Mouse (Mus musculus): ENCODE measurements at regions not wholly inside any gene's neighbourhood (a gene's known extent, or its start where the extent isn't known, plus 50 kb on each side); places are given as distances from the start of the nearest gene placed in this dataset.

GRCm38 (mm10) chr4:140463296-140463695 is 202.5 kb downstream of the Arhgef10l start:
- ATAC-seq (ENCODE audit: low FRiP score): no peak; the same call in 1 of the 2 replicates
- 29% methylated on average over 7 of the region's 7 CpGs for WGBS
- peak overlapping the region; percentile 35; the same call in 1 of the 2 replicates for H3K27ac ChIP-seq

GRCm38 (mm10) chr4:140461317-140461716 is 204.5 kb downstream of the Arhgef10l start:
- ATAC-seq (ENCODE audit: low FRiP score): no peak
- no peak overlapping the region for H3K4me3 ChIP-seq
- peaks cover 5% of the 10 kb centered on the region for H3K27me3 ChIP-seq
- WGBS: 58% methylated on average over 16 of the region's 16 CpGs
- H3K4me1 ChIP-seq (replicated peaks): peaks cover 41% of the 10 kb centered on the region
- H3K4me2 ChIP-seq: no peak overlapping the region
- H3K27ac ChIP-seq: no peak overlapping the region
- H3K36me3 ChIP-seq: no peaks in the 10 kb centered on the region
- H3K9me3 ChIP-seq: no peaks in the 10 kb centered on the region
- H3K9ac ChIP-seq: no peak overlapping the region

More at GRCm38 (mm10) chr4:140463296-140463695, 202.5 kb downstream of the Arhgef10l start:
- Histone ChIP-seq H3K4me1 (replicated peaks) (peaks cover 51% of the 10 kb centered on the region), H3K27me3 (peaks cover 5% of the 10 kb centered on the region), H3K4me2 (no peak overlapping the region), H3K4me3 (no peak overlapping the region), H3K9me3 (no peaks in the 10 kb centered on the region), H3K9ac (no peak overlapping the region), H3K36me3 (no peaks in the 10 kb centered on the region)

GRCm38 (mm10) chr4:140449062-140449461 is 202.5 kb upstream of the Igsf21 start:
- no peaks in the 10 kb centered on the region for H3K9me3 ChIP-seq
- H3K36me3 ChIP-seq: no peaks in the 10 kb centered on the region
- no peak overlapping the region for H3K27ac ChIP-seq
- H3K27me3 ChIP-seq: peaks cover 18% of the 10 kb centered on the region; the same call in 1 of the 2 replicates
- no peak overlapping the region for H3K4me3 ChIP-seq
- ATAC-seq (ENCODE audit: low FRiP score): no peak
- 91% methylated on average over 10 of the region's 10 CpGs for WGBS
- no peak overlapping the region for H3K9ac ChIP-seq
- H3K4me1 ChIP-seq (replicated peaks): peaks cover 16% of the 10 kb centered on the region
- H3K4me2 ChIP-seq: no peak overlapping the region

- no peaks in the 10 kb centered on the region for H3K9me3 ChIP-seq
- no peak for ATAC-seq (ENCODE audit: low FRiP score)
- H3K27ac ChIP-seq: no peak overlapping the region
- no peaks in the 10 kb centered on the region for H3K36me3 ChIP-seq
- no peak overlapping the region for H3K9ac ChIP-seq
- H3K4me2 ChIP-seq: no peak overlapping the region
- H3K4me1 ChIP-seq (replicated peaks): peaks cover 4% of the 10 kb centered on the region; the same call in 1 of the 2 replicates
- no peak overlapping the region for H3K4me3 ChIP-seq
- H3K27me3 ChIP-seq: peaks cover 18% of the 10 kb centered on the region; the same call in 1 of the 2 replicates
- 96% methylated on average over 6 of the region's 6 CpGs for WGBS
Observed at GRCm38 (mm10) chr4:140446455-140446854, 199.9 kb upstream of the Igsf21 start.

- Histone ChIP-seq H3K4me2 (no peak overlapping the region), H3K36me3 (no peaks in the 10 kb centered on the region), H3K9ac (no peak overlapping the region), H3K27ac (no peak overlapping the region), H3K4me1 (replicated peaks) (peaks cover 4% of the 10 kb centered on the region; the same call in 1 of the 2 replicates), H3K4me3 (no peak overlapping the region), H3K9me3 (no peaks in the 10 kb centered on the region), H3K27me3 (peaks cover 18% of the 10 kb centered on the region; the same call in 1 of the 2 replicates)
- 84% methylated on average over 5 of the region's 5 CpGs for WGBS
- ATAC-seq (ENCODE audit: low FRiP score): no peak
Observed at GRCm38 (mm10) chr4:140445931-140446330, 199.3 kb upstream of the Igsf21 start.

GRCm38 (mm10) chr4:140443221-140443620 is 196.6 kb upstream of the Igsf21 start:
- Histone ChIP-seq H3K27me3 (peaks cover 8% of the 10 kb centered on the region), H3K4me1 (replicated peaks) (peaks cover 7% of the 10 kb centered on the region; the same call in 1 of the 2 replicates), H3K4me2 (no peak overlapping the region), H3K9ac (no peak overlapping the region), H3K27ac (no peak overlapping the region), H3K9me3 (no peaks in the 10 kb centered on the region), H3K4me3 (no peak overlapping the region), H3K36me3 (no peaks in the 10 kb centered on the region)
- ATAC-seq (ENCODE audit: low FRiP score): no peak
- WGBS: 83% methylated on average over 6 of the region's 6 CpGs

GRCm38 (mm10) chr4:140441805-140442204 is 195.2 kb upstream of the Igsf21 start:
- Histone ChIP-seq H3K9ac (no peak overlapping the region), H3K4me1 (replicated peaks) (peaks cover 10% of the 10 kb centered on the region; the same call in 1 of the 2 replicates), H3K4me2 (no peak overlapping the region), H3K27ac (no peak overlapping the region), H3K36me3 (no peaks in the 10 kb centered on the region), H3K9me3 (no peaks in the 10 kb centered on the region), H3K27me3 (peaks cover 8% of the 10 kb centered on the region), H3K4me3 (no peak overlapping the region)
- 81% methylated on average over 8 of the region's 8 CpGs for WGBS
- no peak for ATAC-seq (ENCODE audit: low FRiP score)

- H3K27ac ChIP-seq: no peak overlapping the region
Observed at GRCm38 (mm10) chr4:140439856-140440255, 193.3 kb upstream of the Igsf21 start.

GRCm38 (mm10) chr4:140436030-140436429 is 189.4 kb upstream of the Igsf21 start:
- Histone ChIP-seq H3K9ac (no peak overlapping the region), H3K4me3 (no peak overlapping the region), H3K27me3 (peaks cover 6% of the 10 kb centered on the region; the same call in 1 of the 2 replicates), H3K27ac (no peak overlapping the region), H3K4me2 (no peak overlapping the region), H3K9me3 (no peaks in the 10 kb centered on the region), H3K4me1 (replicated peaks) (peaks cover 37% of the 10 kb centered on the region), H3K36me3 (no peaks in the 10 kb centered on the region)
- ATAC-seq (ENCODE audit: low FRiP score): no peak
- 55% methylated on average over 3 of the region's 3 CpGs for WGBS

More at GRCm38 (mm10) chr4:140439856-140440255, 193.3 kb upstream of the Igsf21 start:
- H3K4me3 ChIP-seq: no peak overlapping the region
- no peaks in the 10 kb centered on the region for H3K9me3 ChIP-seq
- no peak overlapping the region for H3K4me2 ChIP-seq
- no peaks in the 10 kb centered on the region for H3K36me3 ChIP-seq
- peaks cover 20% of the 10 kb centered on the region for H3K4me1 ChIP-seq (replicated peaks)
- ATAC-seq (ENCODE audit: low FRiP score): no peak
- H3K27me3 ChIP-seq: peaks cover 3% of the 10 kb centered on the region; the same call in 1 of the 2 replicates
- WGBS: 27% methylated on average over 3 of the region's 3 CpGs
- no peak overlapping the region for H3K9ac ChIP-seq

- Histone ChIP-seq H3K27me3 (peaks cover 3% of the 10 kb centered on the region; the same call in 1 of the 2 replicates), H3K4me2 (no peak overlapping the region), H3K4me1 (replicated peaks) (peaks cover 35% of the 10 kb centered on the region), H3K9me3 (no peaks in the 10 kb centered on the region), H3K27ac (no peak overlapping the region), H3K9ac (no peak overlapping the region), H3K4me3 (no peak overlapping the region), H3K36me3 (no peaks in the 10 kb centered on the region)
- WGBS: 63% methylated on average over 11 of the region's 11 CpGs
- ATAC-seq (ENCODE audit: low FRiP score): no peak
Observed at GRCm38 (mm10) chr4:140433744-140434542, 187.4 kb upstream of the Igsf21 start.

- H3K36me3 ChIP-seq: no peaks in the 10 kb centered on the region
- H3K9me3 ChIP-seq: no peaks in the 10 kb centered on the region
- H3K4me3 ChIP-seq: no peak overlapping the region
- ATAC-seq (ENCODE audit: low FRiP score): no peak
- H3K4me1 ChIP-seq (replicated peaks): peaks cover 30% of the 10 kb centered on the region
- H3K4me2 ChIP-seq: no peak overlapping the region
- no peak overlapping the region for H3K9ac ChIP-seq
- 85% methylated on average over 7 of the region's 7 CpGs for WGBS
- H3K27ac ChIP-seq: no peak overlapping the region
- H3K27me3 ChIP-seq: peaks cover 3% of the 10 kb centered on the region; the same call in 1 of the 2 replicates
Observed at GRCm38 (mm10) chr4:140432101-140432500, 185.5 kb upstream of the Igsf21 start.

GRCm38 (mm10) chr4:140427039-140427438 is 180.5 kb upstream of the Igsf21 start:
- WGBS: 76% methylated on average over 3 of the region's 3 CpGs
- no peak overlapping the region for H3K27ac ChIP-seq
- peaks cover 11% of the 10 kb centered on the region; the same call in 1 of the 2 replicates for H3K4me1 ChIP-seq (replicated peaks)
- 0 out of 2 replicates have a peak, but pooled peaks cover 3% of the 10 kb centered on the region for H3K27me3 ChIP-seq
- H3K36me3 ChIP-seq: no peaks in the 10 kb centered on the region
- ATAC-seq (ENCODE audit: low FRiP score): no peak
- H3K4me3 ChIP-seq: no peak overlapping the region
- H3K9ac ChIP-seq: no peak overlapping the region
- H3K9me3 ChIP-seq: no peaks in the 10 kb centered on the region
- H3K4me2 ChIP-seq: no peak overlapping the region
